Mouse (Mus musculus): ENCODE measurements around the gene Gm11096. TPM values are rescaled to one million over a fixed set of nuclear protein-coding genes. Genes with fewer than 3 reads are reported as not detected.

Gm11096 gene
- polyA plus RNA-seq, 1 experiment from 2014 or later, result not detected

- H3K4me2 ChIP-seq, result no peak overlapping the region
- WGBS, result 71% methylated on average over 11 of the region's 11 CpGs
- H3K9ac ChIP-seq (replicated peaks), result no peak overlapping the region
- H3K27ac ChIP-seq (replicated peaks), result peak overlapping the region; percentile 24; the same call in 1 of the 2 replicates
- no peak for ATAC-seq (ENCODE audit: low FRiP score)
- H3K4me1 ChIP-seq, result peaks cover 26% of the 10 kb centered on the region
- no peaks in the 10 kb centered on the region for H3K27me3 ChIP-seq (replicated peaks)
- no peak overlapping the region for H3K4me3 ChIP-seq (replicated peaks)
- H3K9me3 ChIP-seq (replicated peaks), result no peaks in the 10 kb centered on the region
- no peaks in the 10 kb centered on the region for H3K36me3 ChIP-seq
Measured at GRCm38 (mm10) chr17:81481843-81482490, 40.4 kb downstream of the Gm11096 start.

- Histone ChIP-seq H3K4me1 (peaks cover 13% of the 10 kb centered on the region), H3K36me3 (no peaks in the 10 kb centered on the region), H3K9ac (replicated peaks) (no peak overlapping the region), H3K27me3 (replicated peaks) (no peaks in the 10 kb centered on the region), H3K4me3 (replicated peaks) (no peak overlapping the region), H3K27ac (replicated peaks) (no peak overlapping the region), H3K9me3 (replicated peaks) (no peaks in the 10 kb centered on the region), H3K4me2 (no peak overlapping the region)
- no peak for ATAC-seq (ENCODE audit: low FRiP score)
- WGBS, result 63% methylated on average over 1 of the region's 1 CpGs
Measured at GRCm38 (mm10) chr17:81486388-81486787, 44.8 kb downstream of the Gm11096 start.

Measured in neural tube, embryonic 15.5 days (tissue).